16 mouse cellular contexts compared by ENCODE assay signal in genomic region chr14:52105308-52105707, GRCm38 (mm10). TPM values are rescaled to one million over a fixed set of nuclear protein-coding genes. Genes with fewer than 3 reads are reported as not detected.
DNase-seq lines count a peak whose midpoint lies in the region; ATAC-seq and TF ChIP-seq lines count a peak whose summit lies in the region.
"Had no signal": no experiment of that assay in that cellular context is flagged by ENCODE, and none has a peak within 500 bp of the region (broad histone marks: within the 10 kb centered on the region; RNA-seq: fewer than 3 reads in every experiment).

No protein-coding gene starts in this region.

- TF ChIP-seq CTCF in testis, adult 2 months (IDR thresholded peaks at IDR 0.05; ENCODE audit: control insufficient read depth, insufficient read depth, insufficient replicate concordance, low read depth, low read length): no peak
- no peak for TF ChIP-seq CTCF in liver, postnatal 0 days (IDR thresholded peaks at IDR 0.05; ENCODE audit: low read depth)

- H3K27me3 ChIP-seq in heart, embryonic 15.5 days: no peaks in the 10 kb centered on the region
- no peaks in the 10 kb centered on the region for H3K27me3 ChIP-seq in testis, adult 2 months (ENCODE audit: control insufficient read depth, insufficient read depth, low read length)
- H3K27me3 ChIP-seq in liver, postnatal 0 days (ENCODE audit: insufficient read depth, low read length): no peaks in the 10 kb centered on the region
- H3K27me3 ChIP-seq: embryonic facial prominence, embryonic 12.5 days had no signal

- WGBS in heart, embryonic 15.5 days: 84% methylated on average over 2 of the region's 2 CpGs
- WGBS in liver, postnatal 0 days (ENCODE audit: insufficient replicate concordance): 55% methylated on average over 2 of the region's 2 CpGs

- H3K27ac ChIP-seq in heart, embryonic 15.5 days: peak overlapping the region; percentile 31; the same call in 1 of the 2 replicates
- H3K27ac ChIP-seq in testis, adult 2 months (ENCODE audit: control insufficient read depth, insufficient read depth, low read depth, low read length): no peak overlapping the region
- H3K27ac ChIP-seq in liver, postnatal 0 days (ENCODE audit: low read depth): peak overlapping the region; percentile 98

- no peak for TF ChIP-seq EP300 in liver, postnatal 0 days (IDR thresholded peaks at IDR 0.05; ENCODE audit: low read depth)

- no peak for DNase-seq in heart, adult 18-20 months
- no peak for DNase-seq in testis, postnatal 14 days (ENCODE audit: low spot score)
- DNase-seq in liver, postnatal 0 days: no peak
- DNase-seq in embryo, embryonic 10 days (ENCODE audit: low spot score): no peak
- DNase-seq: adrenal gland, postnatal 14 days; B cell, adult 2 months; cerebellum, postnatal 14 days; kidney, adult 18-20 months; lung, embryonic 14.5 days; right cerebral cortex, adult 18-20 months had no signal

- H3K4me2 ChIP-seq in heart, embryonic 15.5 days: no peak overlapping the region
- no peak overlapping the region for H3K4me2 ChIP-seq in liver, postnatal 0 days (ENCODE audit: low read depth, low read length)

- H3K36me3 ChIP-seq in heart, embryonic 15.5 days: peaks cover 9% of the 10 kb centered on the region
- no peaks in the 10 kb centered on the region; the same call in 1 of the 2 replicates for H3K36me3 ChIP-seq in testis, adult 2 months (ENCODE audit: control insufficient read depth, insufficient read depth, low read length)
- H3K36me3 ChIP-seq in liver, postnatal 0 days (replicated peaks; ENCODE audit: insufficient read depth, low read length): peaks cover 7% of the 10 kb centered on the region

- peaks cover 33% of the 10 kb centered on the region for H3K4me1 ChIP-seq in heart, embryonic 15.5 days (replicated peaks)
- H3K4me1 ChIP-seq in testis, adult 2 months (ENCODE audit: control insufficient read depth, insufficient read depth, low read length): peaks cover 2% of the 10 kb centered on the region; the same call in 1 of the 2 replicates
- peaks cover 31% of the 10 kb centered on the region for H3K4me1 ChIP-seq in liver, postnatal 0 days (ENCODE audit: insufficient read depth)

- no peak for TF ChIP-seq POLR2A in testis, adult 2 months (IDR thresholded peaks at IDR 0.05; ENCODE audit: control insufficient read depth, low read depth, low read length)

- H3K4me3 ChIP-seq in heart, embryonic 15.5 days: no peak overlapping the region
- peak overlapping the region; percentile 44 for H3K4me3 ChIP-seq in testis, adult 2 months (ENCODE audit: control insufficient read depth, low read depth, low read length)
- H3K4me3 ChIP-seq in liver, postnatal 0 days (ENCODE audit: low read depth, low read length): no peak overlapping the region

- H3K9me3 ChIP-seq in heart, embryonic 15.5 days (replicated peaks): no peaks in the 10 kb centered on the region
- H3K9me3 ChIP-seq in liver, postnatal 0 days (ENCODE audit: low read length): no peaks in the 10 kb centered on the region
- H3K9me3 ChIP-seq: embryonic facial prominence, embryonic 12.5 days; G1E had no signal

- no peak overlapping the region for H3K9ac ChIP-seq in heart, embryonic 15.5 days
- H3K9ac ChIP-seq in liver, postnatal 0 days (replicated peaks): no peak overlapping the region

- ATAC-seq in heart, embryonic 15.5 days (replicated peaks; ENCODE audit: insufficient number of reproducible peaks, insufficient read depth, low FRiP score, low read depth): no peak
- no peak for ATAC-seq in liver, postnatal 0 days
- ATAC-seq in erythroid progenitor cell, adult 5-6 weeks (replicated peaks; ENCODE audit: low FRiP score, poor library complexity, severe bottlenecking): no peak
- ATAC-seq: forebrain, embryonic 14.5 days had no signal

RNA-seq across cellular contexts. Expression of gene Hnrnpc, which starts 1.5 kb away (rescaled TPM):
- polyA plus RNA-seq in heart, embryonic 15.5 days (2015; fragmentation: Nextera tagmentation; extraction: Ambion mirVana): 326 and 346 TPM in 2 replicates
- total RNA-seq in heart, adult 18-20 months (2021): 100 to 1,000 TPM; 139 to 142 TPM
- polyA plus RNA-seq in testis, adult 2 months (2012; rRNA removed): 55.9 and 64.2 TPM in 2 replicates
- polyA plus RNA-seq in liver, postnatal 0 days (2015; fragmentation: Nextera tagmentation; extraction: Ambion mirVana): 124 and 129 TPM in 2 replicates
- total RNA-seq in erythroid progenitor cell, adult 5-6 weeks (2015; ENCODE audit: low replicate concordance): 211 and 286 TPM in 2 replicates
- total RNA-seq in erythroid progenitor cell, adult 5-6 weeks (2017; ENCODE audit: low replicate concordance): 222 and 316 TPM in 2 replicates

RNA-seq across cellular contexts. Expression of gene Rpgrip1, which starts 5.2 kb away (rescaled TPM):
- 27.8 and 32.6 TPM in 2 replicates for polyA plus RNA-seq in heart, embryonic 15.5 days (2015; fragmentation: Nextera tagmentation; extraction: Ambion mirVana)
- total RNA-seq in heart, adult 18-20 months (2021): 1 to 10 TPM in 1 of 2 experiments, under 1 TPM in 1; 0.30 to 1.0 TPM
- polyA plus RNA-seq in testis, adult 2 months (2012; rRNA removed): 387 and 406 TPM in 2 replicates
- polyA plus RNA-seq in liver, postnatal 0 days (2015; fragmentation: Nextera tagmentation; extraction: Ambion mirVana): 23.9 and 30.7 TPM in 2 replicates
- total RNA-seq in erythroid progenitor cell, adult 5-6 weeks (2015; ENCODE audit: low replicate concordance): 0.36 and 10.1 TPM in 2 replicates
- total RNA-seq in erythroid progenitor cell, adult 5-6 weeks (2017; ENCODE audit: low replicate concordance): 1.3 and 9.9 TPM in 2 replicates

Comparison
In these comparisons a context has a peak if more than half of its experiments do, and no peak if none do; other contexts are left out.
1. RNA of gene Rpgrip1, which starts 5.2 kb away (polyA plus RNA-seq): 387 to 406 TPM in testis, adult 2 months; 23.9 to 30.7 TPM in liver, postnatal 0 days and 27.8 to 32.6 TPM in heart, embryonic 15.5 days; every median in the first group is over 10 times any median in the second.